Mouse (Mus musculus) brain, embryonic 18.5 days (tissue): Measurements from ENCODE around the gene Pigo.
A peak's percentile ranks its signal among the peaks of the same experiment; 100 is the strongest.
"Not testable (repeated sequence)": the region's sequence is repeated elsewhere in the genome, so short reads cannot be mapped to it uniquely, and the experiment has no call there.

Experiments used
- DNase-seq: peaks from one replicate; pipeline ENCODE4 v3.0.0-alpha.2; 2012; ENCODE audit warnings: low read depth, low spot score

Pigo gene

DNA sequence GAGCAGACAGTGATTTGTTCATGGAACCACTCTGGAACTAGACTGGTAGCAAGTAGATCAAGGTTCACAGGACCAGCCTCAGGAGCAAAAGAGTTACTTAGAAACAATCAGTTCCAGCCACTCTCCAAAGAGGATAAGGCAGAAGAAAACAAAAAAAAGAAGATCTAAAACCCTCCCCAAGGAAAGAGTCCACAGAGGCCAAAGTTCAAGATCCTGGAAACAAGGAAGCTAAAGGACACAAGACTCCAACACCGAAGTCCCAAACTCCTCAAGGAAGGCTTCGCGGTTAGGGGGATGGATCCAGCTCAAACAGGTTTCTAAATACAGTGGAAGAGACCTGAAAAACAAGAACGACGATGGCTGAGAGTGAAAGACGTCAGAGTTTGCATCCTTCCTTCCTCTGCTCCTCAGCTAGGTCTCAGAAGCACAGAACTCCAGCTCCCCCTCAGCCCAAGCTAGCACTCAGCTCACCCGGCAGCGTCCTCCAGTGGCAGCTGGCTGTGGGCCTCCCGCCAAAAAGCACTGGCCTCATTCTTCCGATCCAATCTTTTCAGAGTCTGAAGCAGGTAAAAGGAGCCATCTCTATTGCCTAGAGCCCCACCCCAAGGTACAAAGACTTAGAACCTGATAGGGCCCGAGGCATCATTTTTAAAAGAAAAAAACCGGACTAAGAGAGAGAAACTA, 22.7 kb downstream of the Pigo start:
- DNase-seq: no peak

DNA sequence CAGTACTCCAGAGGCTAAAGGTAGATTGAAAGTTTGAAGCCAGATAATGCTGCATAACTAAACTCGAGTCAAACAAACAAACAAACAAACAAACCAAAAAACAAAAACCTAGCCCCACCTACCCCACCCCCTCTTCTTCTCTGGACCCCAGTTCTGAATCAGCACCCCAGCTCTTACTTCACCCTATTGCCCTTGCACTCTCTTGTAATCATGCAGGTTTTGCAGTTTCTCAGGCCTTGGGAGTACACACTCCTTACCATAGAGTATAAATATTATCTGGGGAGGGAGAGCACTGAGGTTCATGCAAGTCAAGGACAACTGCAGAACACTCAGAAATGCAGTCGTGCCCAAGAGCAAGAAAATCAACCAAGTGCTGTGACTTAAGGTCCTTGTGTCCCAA, 24.3 kb downstream of the Pigo start:
- DNase-seq: no peak

- DNase-seq: peak; percentile 100
These were observed 25.3 kb downstream of the Pigo start, which contains the start of gene Vcp for GRCm38 (mm10) chr4:43000141-43000986. Vcp (minus strand) TSS chr4:43000507.

GRCm38 (mm10) chr4:42999451-43000140, 26.0 kb downstream of the Pigo start:
- peak; percentile 34 for DNase-seq

DNA sequence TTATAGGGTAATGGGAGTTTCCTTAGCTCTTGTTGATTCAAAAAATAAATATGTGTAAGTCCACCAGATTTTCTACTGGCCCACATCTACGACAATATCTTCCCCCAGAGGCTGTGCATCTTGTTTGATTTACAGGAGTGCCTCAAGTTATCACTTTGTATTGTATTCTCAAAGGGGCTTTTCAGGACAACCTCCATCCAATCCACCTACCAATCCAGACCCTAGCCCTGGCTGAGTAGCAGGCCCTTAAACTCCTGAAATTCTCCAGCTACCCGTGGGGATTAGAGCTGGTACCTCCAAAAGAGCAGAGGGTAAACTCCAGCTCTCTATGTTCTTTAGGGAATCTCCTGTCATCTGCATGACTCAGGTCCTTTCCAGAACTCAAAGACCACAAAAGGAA, 27.6 kb downstream of the Pigo start:
- no peak for DNase-seq

GRCm38 (mm10) chr4:42988296-42988695, 37.3 kb downstream of the Pigo start:
- DNase-seq: no peak

DNA sequence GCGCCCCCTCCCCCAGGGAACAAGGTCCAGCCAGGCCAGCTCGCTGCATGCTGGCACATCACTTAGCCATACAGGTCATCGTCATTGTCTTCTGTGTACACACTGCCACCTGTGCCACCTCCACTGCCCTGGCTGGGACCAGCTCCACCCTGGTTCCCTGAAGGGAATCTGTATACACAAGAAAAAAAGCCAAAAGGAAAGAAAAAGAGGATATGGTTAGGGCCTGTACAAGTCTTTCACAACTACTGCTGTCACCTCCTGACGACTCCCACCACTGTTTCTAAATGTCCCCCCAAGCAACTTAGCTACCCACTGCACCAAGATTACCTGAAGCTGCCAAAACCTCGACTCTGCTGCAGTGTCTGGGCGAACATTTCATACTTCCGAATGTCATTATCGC, 45.2 kb downstream of the Pigo start:
- DNase-seq: not testable (repeated sequence)

GRCm38 (mm10) chr4:42978062-42978461, 47.6 kb downstream of the Pigo start:
- DNase-seq: no peak

DNA sequence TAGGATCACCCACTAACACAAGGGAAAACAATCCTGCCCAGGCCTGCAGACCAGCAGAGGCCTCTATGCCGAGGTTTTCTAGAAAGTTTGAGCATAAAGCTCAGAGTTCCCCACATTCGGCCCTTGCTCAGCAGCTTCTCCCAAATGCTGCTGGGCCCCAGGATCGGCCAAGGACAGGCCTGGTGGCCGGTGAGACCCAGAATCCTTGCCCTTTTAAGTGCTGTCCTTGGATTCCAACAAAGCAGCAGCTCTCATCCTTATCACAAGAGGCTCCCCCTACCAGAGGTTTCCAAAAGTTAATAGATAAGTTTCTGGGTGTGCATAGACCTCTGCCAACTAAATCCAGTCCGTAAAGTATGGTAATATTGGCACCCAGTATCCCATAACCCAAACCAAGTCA, 51.8 kb downstream of the Pigo start:
- no peak for DNase-seq

GRCm38 (mm10) chr4:42972952-42973351, 52.7 kb downstream of the Pigo start:
- DNase-seq: no peak

GRCm38 (mm10) chr4:42969304-42969703, 56.3 kb downstream of the Pigo start, which contains the start of gene 1700022I11Rik:
1700022I11Rik (plus strand) TSS chr4:42969604.
- no peak for DNase-seq
